Mouse (Mus musculus) CD4-positive, CD25-positive, alpha-beta regulatory T cell, adult 9 weeks (primary cell): ENCODE results near the gene Sgta. TPM values are rescaled to one million over a fixed set of nuclear protein-coding genes. Genes with fewer than 3 reads are reported as not detected.

Source experiments
- polyA plus RNA-seq: library from polyadenylated mRNA; unstranded; fragments of 100-300 nt; shearing (Covaris generic); gene quantifications from one replicate; pipeline ENCODE4 v1.2.1, GENCODE M21; 2017

Sgta gene
- polyA plus RNA-seq = 113 TPM

GRCm38 (mm10) chr10:81059603-81060543 lies at the start of gene Sgta:
Gene Sgta (minus strand): TSS chr10:81060181.

DNA sequence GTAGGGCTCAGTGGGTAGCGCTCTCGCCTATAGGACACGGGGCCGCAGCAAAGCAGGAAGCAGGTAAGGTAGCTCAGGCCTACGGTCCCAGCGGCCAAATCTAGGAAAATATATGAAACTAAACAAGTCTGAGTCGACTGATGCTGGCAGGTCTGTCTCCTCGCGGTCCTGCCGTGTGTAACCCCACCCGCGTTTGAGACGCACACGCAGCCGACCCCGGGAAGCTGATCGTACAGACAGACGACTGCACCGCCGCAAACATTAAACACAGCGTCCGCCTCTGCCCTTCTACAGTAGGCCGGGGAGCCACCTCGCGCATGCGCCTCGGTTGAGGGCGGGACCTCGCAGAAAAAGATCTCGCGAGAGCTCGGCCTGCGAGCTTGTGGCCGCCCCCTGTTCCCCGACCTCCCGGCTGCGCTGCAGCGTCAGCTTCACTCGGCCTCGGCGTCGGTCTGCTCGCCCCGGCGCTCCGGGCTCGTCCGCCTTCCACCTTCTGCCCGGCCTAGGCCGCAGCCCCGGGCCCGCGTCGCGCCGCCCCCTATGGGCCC lies 45.7 kb upstream of the Sgta start, which contains the start of gene Map2k2:
Gene Map2k2, plus strand, starts transcription at position 351 of the 548 bp plus-strand sequence.

GRCm38 (mm10) chr10:81069836-81070235 lies 9.9 kb upstream of the Sgta start, which contains the start of gene Thop1:
Gene Thop1 (plus strand): TSS chr10:81070035.

DNA sequence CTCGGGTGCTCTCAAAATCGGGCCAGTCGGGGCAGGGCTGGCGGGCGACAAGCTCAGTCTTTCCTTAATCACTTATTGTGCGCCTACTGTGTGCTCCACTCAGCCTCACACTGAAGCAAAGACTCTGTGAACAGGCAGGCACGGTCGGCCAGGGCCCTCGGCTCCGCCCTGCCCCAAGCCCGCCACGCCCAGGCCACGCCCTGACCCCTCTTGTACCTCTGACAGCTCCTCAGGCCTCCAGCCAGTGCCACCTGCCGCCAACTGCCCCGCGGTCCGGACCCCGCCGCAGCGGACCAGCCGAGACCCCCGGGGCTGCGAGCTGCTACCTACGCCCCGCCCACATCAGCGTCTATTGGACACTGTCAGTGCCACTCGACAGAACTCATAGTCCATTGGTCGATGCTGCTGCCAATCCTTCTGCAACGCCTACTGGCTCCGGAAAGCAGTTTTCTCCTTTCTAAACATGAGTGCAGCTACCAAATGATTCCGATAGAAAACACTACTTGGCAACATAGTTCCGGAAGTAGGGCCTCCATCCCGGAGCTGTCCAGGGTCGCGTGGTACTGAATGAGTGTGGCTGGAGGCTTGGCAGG lies 22.9 kb downstream of the Sgta start, which contains the start of gene Slc39a3:
Gene Slc39a3, minus strand, starts transcription at position 439 of the 593 bp plus-strand sequence.

GRCm38 (mm10) chr10:81025639-81026275 lies 34.2 kb downstream of the Sgta start, which contains the start of gene Diras1:
Gene Diras1 (minus strand): TSS chr10:81025662.

DNA sequence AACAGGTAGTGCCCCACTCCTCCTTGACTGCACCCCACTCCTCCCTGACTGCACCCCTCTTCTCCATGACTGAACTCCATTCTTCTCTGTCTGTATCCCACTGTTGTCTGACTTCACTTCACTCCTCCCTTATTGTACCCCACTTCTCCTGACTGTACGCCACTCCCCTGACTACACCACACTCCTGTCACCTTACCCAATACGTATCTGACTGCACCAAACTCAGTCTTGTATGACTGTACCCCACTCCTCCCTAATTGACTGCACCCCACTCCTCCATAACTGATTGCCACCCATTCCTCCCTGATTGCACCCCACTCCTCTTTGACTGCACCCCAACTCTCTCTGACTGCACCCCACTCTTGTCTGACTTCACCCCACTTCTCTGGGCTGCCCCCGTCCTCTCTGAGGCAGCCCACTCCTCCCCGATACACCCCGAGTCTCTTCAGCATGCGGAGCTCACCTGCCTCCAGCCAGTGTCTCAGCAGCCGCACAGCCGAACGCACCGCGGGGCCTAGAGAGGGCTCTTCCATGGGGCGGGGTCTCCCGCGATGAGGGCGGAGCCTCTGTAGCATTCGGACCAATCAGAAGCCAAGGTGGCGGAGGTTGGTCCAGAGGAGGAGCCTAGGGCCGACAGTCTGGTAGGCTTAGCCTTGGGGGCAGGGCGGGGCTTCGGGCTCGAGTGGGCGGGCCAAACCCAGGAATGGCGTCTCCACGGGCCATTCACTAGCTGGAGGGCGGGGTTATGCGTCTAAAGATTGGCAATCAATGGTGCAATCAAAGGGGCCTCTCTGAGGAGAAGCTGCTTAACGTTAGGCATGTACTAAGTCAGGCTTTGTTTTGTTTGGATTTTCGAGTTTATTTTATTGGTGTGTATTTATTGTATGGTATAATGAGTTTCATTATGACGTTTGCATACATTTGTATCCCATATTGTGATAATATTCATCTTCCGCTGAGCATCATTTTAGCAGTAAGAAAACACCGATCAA lies 45.3 kb downstream of the Sgta start, which contains the start of gene Gng7:
Gene Gng7, minus strand, starts transcription at position 553 of the 992 bp plus-strand sequence.

Other genes with a start within 250 kb of the Sgta start
- not detected for gene Jsrp1, start 246.7 kb downstream of the Sgta start, polyA plus RNA-seq
- 2,307 TPM for gene Oaz1, start 233.5 kb downstream of the Sgta start, polyA plus RNA-seq
- gene Lingo3, start 216.1 kb downstream of the Sgta start, polyA plus RNA-seq = not detected
- 236 TPM for gene Lsm7, start 205.0 kb downstream of the Sgta start, polyA plus RNA-seq
- gene Sppl2b, start 204.9 kb downstream of the Sgta start, polyA plus RNA-seq = 35.5 TPM
- gene Tmprss9, start 188.3 kb downstream of the Sgta start, polyA plus RNA-seq = not detected
- 269 TPM for gene Timm13, start 159.2 kb downstream of the Sgta start, polyA plus RNA-seq
- gene Lmnb2, start 141.9 kb downstream of the Sgta start, polyA plus RNA-seq = 10.1 TPM
- gene Gadd45b, start 130.1 kb downstream of the Sgta start, polyA plus RNA-seq = 80.1 TPM
- gene Gng7, start 45.2 kb downstream of the Sgta start, polyA plus RNA-seq = 0.14 TPM
- gene Diras1, start 34.5 kb downstream of the Sgta start, polyA plus RNA-seq = not detected
- gene Slc39a3, start 22.8 kb downstream of the Sgta start, polyA plus RNA-seq = 11.8 TPM
- 8.0 TPM for gene Thop1, start 9.9 kb upstream of the Sgta start, polyA plus RNA-seq
- 0.25 TPM for gene Creb3l3, start 38.7 kb upstream of the Sgta start, polyA plus RNA-seq
- gene Map2k2, start 45.7 kb upstream of the Sgta start, polyA plus RNA-seq = 31.9 TPM
- gene Zbtb7a, start 75.0 kb upstream of the Sgta start, polyA plus RNA-seq = 18.9 TPM
- gene Pias4, start 107.7 kb upstream of the Sgta start, polyA plus RNA-seq = 32.1 TPM
- 984 TPM for gene Eef2, start 116.5 kb upstream of the Sgta start, polyA plus RNA-seq
- 12.1 TPM for gene Dapk3, start 122.8 kb upstream of the Sgta start, polyA plus RNA-seq
- not detected for gene 4930442H23Rik, start 123.7 kb upstream of the Sgta start, polyA plus RNA-seq
- gene Nmrk2, start 141.9 kb upstream of the Sgta start, polyA plus RNA-seq = 0.37 TPM
- gene Atcay, start 170.7 kb upstream of the Sgta start, polyA plus RNA-seq = 9.0 TPM
- gene Zfr2, start 173.0 kb upstream of the Sgta start, polyA plus RNA-seq = 3.7 TPM
- 134 TPM for gene Matk, start 192.8 kb upstream of the Sgta start, polyA plus RNA-seq
- 139 TPM for gene Mrpl54, start 206.8 kb upstream of the Sgta start, polyA plus RNA-seq
- gene Apba3, start 206.8 kb upstream of the Sgta start, polyA plus RNA-seq = 38.6 TPM
- gene Tjp3, start 231.4 kb upstream of the Sgta start, polyA plus RNA-seq = 8.3 TPM
- 32.1 TPM for gene Pip5k1c, start 232.8 kb upstream of the Sgta start, polyA plus RNA-seq